Mouse (Mus musculus): ENCODE measurements around the gene Spry1. TPM values are rescaled to one million over a fixed set of nuclear protein-coding genes. Genes with fewer than 3 reads are reported as not detected.
A peak's percentile ranks its signal among the peaks of the same experiment; 100 is the strongest.

Spry1 gene
- total RNA-seq, 2 experiments from 2014 or later, result 25.1 to 30.2 TPM

- DNase-seq, result peak; percentile 9
These were observed 32.7 kb downstream of the Spry1 start for GRCm38 (mm10) chr3:37672266-37673040.

GRCm38 (mm10) chr3:37673513-37674261 lies 33.9 kb downstream of the Spry1 start:
- peak; percentile 19 for DNase-seq

GRCm38 (mm10) chr3:37675056-37675525 lies 35.3 kb downstream of the Spry1 start:
- DNase-seq, result no peak

- DNase-seq, result no peak
These were observed 36.5 kb downstream of the Spry1 start for GRCm38 (mm10) chr3:37676291-37676690.

GRCm38 (mm10) chr3:37686219-37686618 lies 46.5 kb downstream of the Spry1 start:
- DNase-seq, result no peak

- DNase-seq, result no peak
These were observed 47.0 kb downstream of the Spry1 start for GRCm38 (mm10) chr3:37686751-37687150.

- peak; percentile 74 for DNase-seq
These were observed 47.6 kb downstream of the Spry1 start for GRCm38 (mm10) chr3:37687158-37687980.

GRCm38 (mm10) chr3:37692945-37693344 lies 53.2 kb downstream of the Spry1 start:
- no peak for DNase-seq

- no peak for DNase-seq
These were observed 53.8 kb downstream of the Spry1 start for GRCm38 (mm10) chr3:37693552-37693951.

Other genes with a start within 250 kb of the Spry1 start
- 10 to 100 TPM; 21.5 to 27.7 TPM for gene Spata5, start 220.1 kb upstream of the Spry1 start, total RNA-seq (2021)
- 10 to 100 TPM; 21.7 to 24.9 TPM for gene Nudt6, start 219.7 kb upstream of the Spry1 start, total RNA-seq (2021)
- gene Gm5148, start 84.5 kb downstream of the Spry1 start, total RNA-seq (2021), result 1 to 10 TPM in 1 of 2 experiments, under 1 TPM in 1; 0.39 to 1.1 TPM

All from adrenal gland, postnatal 10 days (tissue).